Mouse (Mus musculus) cerebellum, adult 18-20 months (tissue): ENCODE measurements around the gene Fsd2.

ENCODE experiments used
- DNase-seq, 2 experiments: peaks; one replicate each; pipeline ENCODE4 v3.0.0; 2021

Gene Fsd2

DNA sequence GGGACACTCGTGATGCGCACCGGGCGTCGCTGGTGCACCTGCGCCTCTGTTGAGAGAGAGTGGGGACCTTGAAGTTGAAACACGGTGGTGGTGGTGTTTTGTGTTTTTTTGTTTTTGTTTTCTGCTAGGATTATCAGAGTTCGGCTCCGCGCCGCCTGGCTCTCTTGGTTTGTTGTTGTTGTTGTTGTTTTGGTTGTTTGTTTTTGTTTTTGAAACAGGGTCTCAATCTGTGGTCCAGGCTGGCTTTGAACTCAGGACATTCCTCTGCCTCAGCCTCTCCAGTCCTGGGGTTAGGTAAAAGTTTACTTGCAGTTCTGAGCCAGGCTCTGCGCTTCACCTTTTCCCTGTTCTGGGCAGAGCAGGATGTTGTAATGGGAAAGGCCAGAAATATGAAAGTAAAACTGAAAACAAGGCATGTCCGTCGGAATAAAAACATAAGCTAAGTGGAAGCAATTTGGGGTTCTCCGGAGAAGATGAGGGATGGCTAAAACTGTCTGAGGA, 5.2 kb upstream of the Fsd2 start:
- DNase-seq: no peak

DNA sequence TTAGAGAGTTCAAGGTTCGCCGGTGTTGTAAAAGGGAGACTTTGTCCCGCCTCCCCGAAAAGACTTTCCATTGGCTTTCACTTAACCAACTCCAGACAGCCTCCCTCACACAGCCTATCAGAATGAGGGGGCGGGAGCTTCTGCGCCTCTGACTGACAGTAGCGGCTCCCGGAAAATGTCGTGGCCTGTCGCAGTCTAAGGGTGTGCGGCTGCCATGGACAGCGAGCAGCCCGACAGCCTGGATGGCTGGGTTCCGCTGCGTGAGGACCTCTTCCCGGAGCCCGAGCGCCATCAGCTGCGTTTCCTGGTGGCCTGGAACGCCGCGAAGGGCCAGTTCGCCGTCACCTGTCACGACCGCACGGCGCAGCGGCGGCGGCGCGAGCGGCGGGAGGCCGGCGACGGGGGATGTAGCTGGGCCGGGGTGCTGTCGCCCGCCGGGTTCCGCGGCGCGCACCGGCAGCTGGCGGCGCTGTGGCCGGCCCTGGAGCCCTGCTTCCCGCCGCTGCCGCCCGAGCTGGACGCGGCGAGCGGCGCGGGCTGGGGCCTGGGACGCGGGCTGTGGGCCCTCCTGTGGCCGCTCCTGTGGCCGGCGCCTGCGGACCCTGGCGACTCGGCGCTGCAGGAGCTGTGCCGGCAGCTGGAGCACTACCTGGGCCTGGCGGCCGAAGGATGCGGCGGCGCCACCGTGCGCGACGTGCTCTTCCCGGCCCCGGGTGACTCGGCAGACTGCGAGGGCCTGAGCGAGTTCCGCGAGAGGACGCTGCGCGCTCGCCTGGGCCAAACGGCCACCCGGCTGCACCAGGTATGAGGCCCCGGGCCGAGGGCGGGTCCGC, 4.6 kb upstream of the Fsd2 start, which contains the start of gene Whamm:
TSS of gene Whamm (plus strand) at position 159 of the 833 bp plus-strand sequence.
- DNase-seq: peak; percentile 90 to 97

GRCm38 (mm10) chr7:81570752-81571107, 4.0 kb upstream of the Fsd2 start:
- no peak for DNase-seq

- DNase-seq: no peak
These were observed 3.5 kb upstream of the Fsd2 start for GRCm38 (mm10) chr7:81570271-81570670.

DNA sequence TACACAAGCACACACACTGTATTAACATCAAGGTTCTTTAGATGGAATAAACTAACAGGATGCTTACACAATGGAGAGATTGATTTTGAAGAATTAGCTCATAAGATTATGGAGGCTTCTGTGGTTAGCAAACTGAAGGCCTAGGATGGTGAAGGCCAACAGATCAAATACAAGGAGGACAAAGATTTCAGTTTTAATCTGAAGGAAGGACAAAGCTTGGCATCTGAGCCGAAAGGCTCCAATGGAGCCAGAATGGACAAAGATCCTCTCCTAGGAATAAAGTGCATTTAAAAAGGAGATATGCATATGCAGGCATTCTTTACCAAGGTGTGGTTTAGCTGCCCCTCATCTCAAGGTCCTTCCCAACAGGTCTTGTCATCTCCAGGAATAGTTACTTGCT, 3.1 kb upstream of the Fsd2 start:
- no peak for DNase-seq

DNA sequence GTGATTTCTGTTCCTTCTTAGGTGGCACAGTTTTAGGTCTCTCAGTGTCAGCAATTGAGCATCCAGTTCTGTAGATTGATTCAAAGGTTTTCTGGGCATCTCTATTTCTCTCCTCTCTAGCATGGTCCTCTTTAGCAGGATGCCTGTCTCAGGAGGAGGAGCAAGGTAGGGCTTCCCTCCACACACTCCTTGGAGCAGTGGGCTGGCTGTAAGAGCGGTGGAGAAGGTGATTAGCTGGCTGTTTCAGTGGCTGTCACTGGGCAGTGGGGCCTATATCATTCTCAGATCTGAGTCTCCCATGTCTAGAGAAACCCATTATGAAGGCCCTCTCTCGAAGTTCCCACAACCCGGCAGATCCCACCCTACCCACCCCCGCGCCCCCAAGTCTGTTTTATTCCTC, 652 bp upstream of the Fsd2 start:
- no peak for DNase-seq

- DNase-seq: no peak
These were observed 412 bp downstream of the Fsd2 start for GRCm38 (mm10) chr7:81566332-81566731.

- DNase-seq: peak; percentile 18 to 29
These were observed 1.2 kb downstream of the Fsd2 start for GRCm38 (mm10) chr7:81565381-81566055.

- no peak for DNase-seq
These were observed 2.0 kb downstream of the Fsd2 start for GRCm38 (mm10) chr7:81564766-81565165.

GRCm38 (mm10) chr7:81563506-81564015, 3.2 kb downstream of the Fsd2 start:
- no peak for DNase-seq

GRCm38 (mm10) chr7:81561211-81561610, 5.5 kb downstream of the Fsd2 start:
- no peak for DNase-seq

- DNase-seq: no peak
These were observed 6.4 kb downstream of the Fsd2 start for GRCm38 (mm10) chr7:81560101-81561049.

- no peak for DNase-seq
These were observed 7.3 kb downstream of the Fsd2 start for GRCm38 (mm10) chr7:81559231-81559980.

GRCm38 (mm10) chr7:81557985-81558360, 8.8 kb downstream of the Fsd2 start:
- DNase-seq: no peak

DNA sequence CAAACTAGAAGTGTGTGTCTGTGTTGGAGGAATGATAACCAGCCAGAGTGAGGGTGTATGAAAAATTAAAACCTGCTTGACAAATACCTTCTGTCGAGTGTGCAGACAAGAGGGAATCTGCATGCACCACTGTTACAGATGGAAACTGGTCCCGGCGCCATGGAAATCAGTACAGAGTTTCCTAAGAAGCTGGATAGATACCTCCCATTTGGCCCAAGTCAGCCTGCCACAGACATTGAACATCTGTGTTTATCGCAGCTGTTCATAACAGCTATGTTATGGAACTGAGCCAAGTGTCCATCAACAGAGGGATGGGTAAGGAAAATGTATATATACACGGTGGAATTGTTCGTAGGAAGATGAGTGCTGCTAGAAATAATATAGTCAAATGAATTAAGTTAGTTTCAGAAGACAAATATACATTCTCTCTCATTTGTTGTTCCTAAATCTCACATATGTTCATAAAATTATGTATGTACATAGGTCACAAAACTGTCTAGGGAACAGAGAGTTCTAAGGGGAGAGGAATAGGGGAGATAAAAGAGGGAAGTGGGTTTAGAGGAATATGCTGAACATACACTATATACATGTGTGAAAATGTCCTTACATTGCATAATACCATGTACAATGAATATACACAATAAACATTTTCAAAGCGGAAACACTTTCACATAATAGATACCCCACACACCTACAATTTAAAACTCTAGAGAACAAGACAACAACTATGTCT, 9.3 kb downstream of the Fsd2 start:
- no peak for DNase-seq

GRCm38 (mm10) chr7:81556839-81557238, 9.9 kb downstream of the Fsd2 start:
- no peak for DNase-seq

DNA sequence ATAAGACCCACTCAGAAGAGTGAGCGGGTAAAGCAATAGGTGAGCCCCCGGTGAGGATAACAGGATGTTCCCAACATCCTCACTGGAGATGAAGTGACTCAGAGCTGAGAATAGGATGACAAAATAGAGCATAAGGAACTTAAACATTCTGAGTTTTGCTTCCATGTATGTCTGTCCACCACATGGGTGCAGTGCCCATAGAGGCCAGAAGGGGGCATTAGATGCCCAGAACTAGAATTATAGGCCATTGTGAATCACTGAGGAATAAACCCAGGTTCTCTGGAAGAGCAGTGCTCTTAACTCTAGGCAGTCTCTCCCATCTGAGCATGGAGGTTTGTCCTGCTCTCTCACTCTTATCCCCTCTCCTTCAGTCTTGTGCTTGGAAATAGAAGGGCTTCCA, 12.4 kb downstream of the Fsd2 start:
- no peak for DNase-seq

GRCm38 (mm10) chr7:81553589-81553988, 13.2 kb downstream of the Fsd2 start:
- no peak for DNase-seq

GRCm38 (mm10) chr7:81548864-81549263, 17.9 kb downstream of the Fsd2 start:
- DNase-seq: no peak

- DNase-seq: no peak
These were observed 23.8 kb downstream of the Fsd2 start for GRCm38 (mm10) chr7:81542934-81543333.

GRCm38 (mm10) chr7:81541924-81542524, 24.7 kb downstream of the Fsd2 start:
- peak; percentile 26 for DNase-seq
